9 mouse cellular contexts compared by ENCODE assay signal in genomic region chr2:103424349-103425026, GRCm38 (mm10). TPM values are rescaled to one million over a fixed set of nuclear protein-coding genes. Genes with fewer than 3 reads are reported as not detected.
A peak's percentile ranks its signal among the peaks of the same experiment; 100 is the strongest.
DNase-seq lines count a peak whose midpoint lies in the region; ATAC-seq and TF ChIP-seq lines count a peak whose summit lies in the region.
"Had no signal": no experiment of that assay in that cellular context is flagged by ENCODE, and none has a peak within 500 bp of the region (broad histone marks: within the 10 kb centered on the region; RNA-seq: fewer than 3 reads in every experiment).

No protein-coding gene starts in this region.

- peak overlapping the region; percentile 21 for H3K4me3 ChIP-seq in kidney, embryonic 16.5 days (ENCODE audit: low read length)
- H3K4me3 ChIP-seq in liver, embryonic 14.5 days (ENCODE audit: insufficient read depth in 1 of 2, low read depth in 2 of 2, low read length in 2 of 2), result no peak overlapping the region
- H3K4me3 ChIP-seq in neural tube, embryonic 15.5 days (replicated peaks), result no peak overlapping the region
- no peak overlapping the region for H3K4me3 ChIP-seq in thymus, adult 2 months (ENCODE audit: control insufficient read depth, insufficient read depth, low read length)

- peak overlapping the region; percentile 33 for H3K4me2 ChIP-seq in kidney, embryonic 16.5 days (replicated peaks; ENCODE audit: low read depth, low read length)
- H3K4me2 ChIP-seq in liver, embryonic 14.5 days (ENCODE audit: low read depth), result no peak overlapping the region
- no peak overlapping the region for H3K4me2 ChIP-seq in neural tube, embryonic 15.5 days

- peak; percentile 47 for ATAC-seq in kidney, embryonic 16.5 days (ENCODE audit: low FRiP score, low TSS enrichment)
- no peak for ATAC-seq in liver, embryonic 14.5 days (ENCODE audit: insufficient read depth)
- peak; percentile 58; the same call in 1 of the 2 replicates for ATAC-seq in neural tube, embryonic 15.5 days (ENCODE audit: low FRiP score)

- H3K9ac ChIP-seq in kidney, embryonic 16.5 days (replicated peaks; ENCODE audit: low read length), result peak overlapping the region; percentile 40
- H3K9ac ChIP-seq in liver, embryonic 14.5 days (replicated peaks), result no peak overlapping the region
- H3K9ac ChIP-seq in neural tube, embryonic 15.5 days (replicated peaks), result no peak overlapping the region

- DNase-seq in B cell, adult 2 months, result peak; percentile 69 to 71
- DNase-seq in adrenal gland, adult 18-20 months (ENCODE audit: low spot score in 2 of 2), result peak; percentile 54 to 64
- peak; percentile 74 for DNase-seq in embryo, embryonic 11 days
- DNase-seq in heart, adult 9 months (ENCODE audit: low spot score in 2 of 2), result peak; percentile 19 to 44
- DNase-seq in liver, embryonic 14.5 days (ENCODE audit: low read depth in 3 of 3, low spot score in 3 of 3), result peak; percentile 12 to 17 (median 16)
- DNase-seq in thymus, adult 2 months, result peak; percentile 61

- WGBS in kidney, embryonic 16.5 days, result 28% methylated on average over 12 of the region's 12 CpGs
- 19% methylated on average over 12 of the region's 12 CpGs for WGBS in liver, embryonic 14.5 days (ENCODE audit: insufficient replicate concordance)
- WGBS in neural tube, embryonic 15.5 days, result 34% methylated on average over 12 of the region's 12 CpGs
- 16% methylated on average over 12 of the region's 12 CpGs for WGBS in thymus, adult 2 months

- peak overlapping the region; percentile 61 for H3K27ac ChIP-seq in kidney, embryonic 16.5 days (ENCODE audit: low read length)
- no peak overlapping the region for H3K27ac ChIP-seq in liver, embryonic 14.5 days
- no peak overlapping the region for H3K27ac ChIP-seq in neural tube, embryonic 15.5 days (replicated peaks)
- H3K27ac ChIP-seq in thymus, adult 2 months (ENCODE audit: control insufficient read depth, insufficient read depth, low read length), result no peak overlapping the region

- no peak for TF ChIP-seq POLR2A in thymus, adult 2 months (IDR thresholded peaks at IDR 0.05; ENCODE audit: control insufficient read depth, extremely low read depth, insufficient read depth, low read length, poor library complexity)

- TF ChIP-seq CTCF in liver, embryonic 14.5 days (IDR thresholded peaks at IDR 0.05; ENCODE audit: low read depth), result peak; percentile 85
- TF ChIP-seq CTCF in thymus, adult 2 months (IDR thresholded peaks at IDR 0.05; ENCODE audit: borderline replicate concordance, control insufficient read depth, extremely low read depth, insufficient read depth, low read length, poor library complexity), result no peak

- no peaks in the 10 kb centered on the region for H3K9me3 ChIP-seq in kidney, embryonic 16.5 days (ENCODE audit: low read length)
- H3K9me3 ChIP-seq in liver, embryonic 14.5 days (ENCODE audit: control insufficient read depth, low read length), result no peaks in the 10 kb centered on the region
- no peaks in the 10 kb centered on the region for H3K9me3 ChIP-seq in neural tube, embryonic 15.5 days (replicated peaks)

- peaks cover 3% of the 10 kb centered on the region; the same call in 1 of the 2 replicates for H3K4me1 ChIP-seq in kidney, embryonic 16.5 days (ENCODE audit: insufficient read depth, low read length)
- no peaks in the 10 kb centered on the region for H3K4me1 ChIP-seq in liver, embryonic 14.5 days (replicated peaks; ENCODE audit: control insufficient read depth in 2 of 2, insufficient read depth in 2 of 2, low read length in 1 of 2)
- H3K4me1 ChIP-seq in neural tube, embryonic 15.5 days, result peaks cover 8% of the 10 kb centered on the region
- H3K4me1 ChIP-seq in thymus, adult 2 months (replicated peaks; ENCODE audit: control insufficient read depth, insufficient read depth, low read length), result no peaks in the 10 kb centered on the region

- H3K27me3 ChIP-seq in kidney, embryonic 16.5 days (ENCODE audit: insufficient read depth, low read length), result no peaks in the 10 kb centered on the region
- no peaks in the 10 kb centered on the region for H3K27me3 ChIP-seq in liver, embryonic 14.5 days (ENCODE audit: control insufficient read depth, insufficient read depth, low read length)
- no peaks in the 10 kb centered on the region for H3K27me3 ChIP-seq in neural tube, embryonic 15.5 days (replicated peaks)
- no peaks in the 10 kb centered on the region for H3K27me3 ChIP-seq in thymus, adult 2 months (ENCODE audit: control insufficient read depth, insufficient read depth, low read length)

- no peak for TF ChIP-seq EP300 in liver, embryonic 14.5 days (IDR thresholded peaks at IDR 0.05; ENCODE audit: low read depth)

- no peaks in the 10 kb centered on the region for H3K36me3 ChIP-seq in kidney, embryonic 16.5 days (ENCODE audit: insufficient read depth, low read length)
- no peaks in the 10 kb centered on the region for H3K36me3 ChIP-seq in liver, embryonic 14.5 days (replicated peaks; ENCODE audit: control insufficient read depth, insufficient read depth, low read depth)
- H3K36me3 ChIP-seq in neural tube, embryonic 15.5 days, result no peaks in the 10 kb centered on the region
- no peaks in the 10 kb centered on the region for H3K36me3 ChIP-seq in thymus, adult 2 months (ENCODE audit: control insufficient read depth, insufficient read depth, low read length)

RNA-seq across cellular contexts. Expression of gene Elf5, which starts 13.0 kb away (rescaled TPM):
- not detected for total RNA-seq in adrenal gland, adult 18-20 months (2021)
- polyA plus RNA-seq in kidney, embryonic 16.5 days (2015; fragmentation: Nextera tagmentation; extraction: Ambion mirVana), result 3.1 and 4.2 TPM in 2 replicates
- polyA plus RNA-seq in liver, embryonic 14.5 days (2012; rRNA removed), result 0.03 and 0.05 TPM in 2 replicates
- polyA plus RNA-seq in liver, embryonic 14.5 days (2014; fragmentation: Nextera tagmentation; extraction: Ambion mirVana), result 0.19 TPM in 1 of 2 replicates, not detected in the other
- polyA plus RNA-seq in neural tube, embryonic 15.5 days (2015; fragmentation: Nextera tagmentation; extraction: Ambion mirVana), result not detected in 2 replicates
- polyA plus RNA-seq in thymus, adult 2 months (2012; rRNA removed), result 0.38 and 0.54 TPM in 2 replicates
- total RNA-seq: gastrocnemius, postnatal 4 days had no signal

Comparison
In these comparisons a context has a peak if more than half of its experiments do, and no peak if none do; other contexts are left out.
1. DNase-seq: peak in every context shown above with its lines; median percentile 74 in embryo, embryonic 11 days; 70 in B cell, adult 2 months; 61 in thymus, adult 2 months; 59 in adrenal gland, adult 18-20 months; 32 in heart, adult 9 months; 16 in liver, embryonic 14.5 days.